Mouse (Mus musculus) naive thymus-derived CD4-positive, alpha-beta T cell, adult 2 months (primary cell): Measurements from ENCODE around the gene Sema3f.

Source experiments
- DNase-seq: peaks from one replicate; pipeline ENCODE4 v3.0.0-alpha.2; 2011; ENCODE audit warnings: low read depth

Sema3f gene

DNA sequence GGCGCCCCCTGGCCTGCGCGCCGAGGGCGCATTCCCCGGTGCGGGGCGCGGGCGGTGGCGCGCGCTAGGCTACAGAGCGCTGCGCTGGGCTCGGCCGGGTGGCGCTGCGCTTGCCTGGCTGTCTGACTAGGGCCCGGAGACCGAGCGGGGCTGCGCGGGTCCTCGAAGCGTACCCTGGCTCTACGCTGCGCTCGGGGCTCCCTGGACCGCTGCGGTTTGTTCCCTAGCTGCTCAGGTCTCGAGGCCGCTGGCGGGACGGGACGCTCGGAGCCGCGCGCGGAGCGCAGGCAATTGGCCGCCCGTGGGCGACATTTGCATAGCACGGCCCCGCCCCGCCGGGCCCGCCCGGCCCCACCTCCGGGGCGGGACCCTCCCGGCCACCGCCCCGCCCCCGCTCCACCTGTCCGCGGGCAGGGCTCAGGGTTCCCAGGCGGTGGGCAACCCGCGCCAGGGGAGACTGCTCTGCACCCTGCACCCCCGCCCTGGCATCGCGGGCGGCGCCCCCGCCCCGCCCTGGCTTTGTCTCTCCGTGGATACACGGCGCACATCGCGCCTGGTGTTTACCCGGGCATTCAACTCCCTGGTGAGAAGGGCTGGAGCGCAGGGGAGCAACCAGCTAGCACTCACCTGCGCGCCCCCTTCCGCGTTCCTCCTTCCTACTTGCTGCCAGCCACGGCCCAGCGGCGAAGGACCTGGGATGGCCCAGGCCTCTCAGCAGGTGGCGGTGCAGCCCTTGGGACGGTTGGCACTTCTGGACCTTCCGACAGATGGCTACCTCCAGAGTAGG, at the start of gene Sema3f:
TSS of gene Sema3f (minus strand) at position 779 of the 787 bp plus-strand sequence.
- DNase-seq: peak; percentile 83

DNA sequence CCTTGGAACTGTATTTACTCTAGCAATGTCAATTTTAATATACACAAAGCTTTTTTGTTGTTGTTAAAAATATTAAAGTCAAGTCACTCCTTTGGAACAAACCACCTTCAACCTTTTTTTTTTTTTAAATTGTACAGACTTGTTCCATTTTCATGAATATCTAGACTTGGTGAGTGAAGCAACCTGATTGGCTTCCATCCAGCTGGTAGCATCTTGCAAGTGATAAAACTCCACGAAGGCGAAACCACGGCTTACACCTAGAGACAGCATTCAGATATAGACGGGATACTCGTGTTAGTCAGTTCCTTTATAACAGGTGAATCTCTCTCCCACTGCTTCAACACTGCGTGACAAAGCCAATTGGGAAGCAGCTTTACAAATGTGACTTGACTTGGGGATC, 49.3 kb upstream of the Sema3f start:
- DNase-seq: no peak

DNA sequence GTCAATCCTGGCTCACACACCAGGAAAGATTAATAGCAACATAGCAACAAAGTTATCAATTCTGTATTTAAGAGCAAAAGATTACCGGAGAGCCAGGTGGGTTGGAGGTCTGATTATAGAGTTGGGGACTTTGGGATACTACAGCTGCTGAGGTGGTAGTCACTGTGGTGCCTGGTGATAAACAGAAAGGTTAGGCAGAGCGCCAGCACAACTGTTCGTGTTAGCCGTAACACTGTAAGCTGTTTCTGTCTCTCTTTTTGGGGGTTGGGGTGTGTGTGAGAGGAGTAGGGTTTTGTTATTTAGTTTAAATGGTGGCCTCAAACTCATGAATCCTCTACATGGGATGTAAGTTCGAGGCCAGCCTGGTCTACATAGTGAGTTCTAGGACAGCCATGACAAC, 40.1 kb upstream of the Sema3f start:
- DNase-seq: no peak

DNA sequence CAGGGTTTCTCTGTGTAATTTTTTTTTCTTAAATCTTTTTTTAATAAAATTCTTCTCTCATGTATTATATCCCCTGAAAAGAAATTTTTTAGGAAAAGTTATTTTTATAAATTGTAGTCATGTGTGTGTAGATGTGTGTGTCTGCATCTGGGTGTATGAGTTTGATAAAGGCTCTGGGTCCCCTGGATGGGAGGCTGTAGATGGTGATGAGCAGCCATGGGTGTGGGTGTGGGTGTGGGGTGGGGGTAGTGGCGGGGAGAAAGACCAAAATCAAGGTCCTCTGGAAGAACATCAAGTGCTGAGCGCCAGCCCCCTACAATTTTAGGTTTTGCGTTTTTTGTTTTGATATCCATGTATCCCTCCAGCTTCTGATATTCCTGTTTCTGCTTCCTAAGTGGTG, 37.8 kb upstream of the Sema3f start:
- DNase-seq: no peak

DNA sequence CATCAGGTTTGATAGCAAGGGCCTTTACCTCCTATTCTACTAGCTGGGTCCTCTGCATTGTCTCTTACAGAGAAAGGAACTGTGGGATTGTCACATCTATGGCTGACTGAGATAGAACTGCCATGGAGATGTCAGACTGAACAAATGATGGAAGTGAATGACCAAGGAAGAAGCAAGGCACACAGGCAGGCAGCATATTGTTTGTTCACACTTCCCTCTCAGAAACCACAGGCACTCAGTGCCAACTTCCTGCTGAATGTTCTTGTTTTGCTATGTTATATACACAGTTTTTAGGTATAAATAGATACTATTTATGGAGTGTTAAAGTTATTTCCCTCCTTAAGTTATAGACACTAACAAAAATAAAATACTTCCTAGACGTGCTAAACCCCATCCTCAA, 37.0 kb upstream of the Sema3f start:
- no peak for DNase-seq

DNA sequence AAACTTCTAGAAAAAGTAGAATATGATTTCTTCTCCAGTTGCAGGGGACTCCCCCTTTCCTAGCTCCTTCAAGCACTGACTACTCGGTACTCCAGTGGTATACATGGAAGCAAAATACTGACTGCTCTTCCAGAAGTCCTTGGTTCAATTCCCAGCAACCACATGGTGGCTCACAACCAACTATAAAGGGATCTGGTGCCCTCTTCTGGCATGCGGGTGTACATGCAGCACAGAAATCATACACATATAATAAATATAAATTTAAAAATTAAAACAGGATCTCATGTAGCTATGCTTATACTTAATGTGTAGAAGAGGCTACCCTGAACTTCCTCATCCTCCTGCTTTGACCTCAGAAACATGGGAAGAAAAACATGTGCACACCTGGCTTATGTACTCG, 36.4 kb upstream of the Sema3f start:
- no peak for DNase-seq

DNA sequence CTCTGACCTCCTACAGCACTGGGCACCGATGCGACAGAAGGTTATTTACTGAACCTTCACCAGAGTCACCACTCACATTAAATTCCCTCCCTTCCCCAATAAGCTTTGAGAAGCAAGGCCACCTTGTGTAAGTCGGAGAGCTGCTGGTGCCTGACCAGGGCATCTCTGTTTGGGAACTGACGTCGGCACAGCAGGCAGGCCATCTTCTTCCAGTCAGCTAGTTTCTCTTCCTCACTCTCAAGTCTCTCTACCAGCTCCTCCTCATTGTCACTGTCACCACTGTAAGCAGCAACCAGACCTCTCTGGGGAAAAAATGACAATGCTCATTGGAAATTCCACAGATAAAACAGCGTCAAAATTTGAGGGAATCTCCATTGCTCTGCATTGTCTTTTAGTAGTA, 33.8 kb upstream of the Sema3f start:
- DNase-seq: no peak

DNA sequence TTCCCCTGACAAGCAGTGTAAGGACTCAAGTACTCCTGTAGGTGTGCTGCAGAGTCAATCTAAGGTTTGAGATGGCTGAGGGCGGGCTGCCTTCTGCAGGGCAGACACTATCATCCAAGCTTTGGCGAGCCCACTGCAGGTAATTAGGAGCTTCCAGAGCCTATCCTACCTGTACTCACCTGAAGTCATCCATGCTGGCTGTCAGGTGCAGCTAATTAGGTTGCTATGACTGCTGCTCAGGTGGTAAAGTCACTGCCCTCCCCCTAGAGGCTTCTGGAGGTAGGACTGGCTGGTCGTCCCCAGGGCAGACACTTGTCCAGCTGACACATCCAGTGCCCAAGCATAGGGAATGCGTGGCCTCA, 28.5 kb upstream of the Sema3f start:
- DNase-seq: peak; percentile 64

DNA sequence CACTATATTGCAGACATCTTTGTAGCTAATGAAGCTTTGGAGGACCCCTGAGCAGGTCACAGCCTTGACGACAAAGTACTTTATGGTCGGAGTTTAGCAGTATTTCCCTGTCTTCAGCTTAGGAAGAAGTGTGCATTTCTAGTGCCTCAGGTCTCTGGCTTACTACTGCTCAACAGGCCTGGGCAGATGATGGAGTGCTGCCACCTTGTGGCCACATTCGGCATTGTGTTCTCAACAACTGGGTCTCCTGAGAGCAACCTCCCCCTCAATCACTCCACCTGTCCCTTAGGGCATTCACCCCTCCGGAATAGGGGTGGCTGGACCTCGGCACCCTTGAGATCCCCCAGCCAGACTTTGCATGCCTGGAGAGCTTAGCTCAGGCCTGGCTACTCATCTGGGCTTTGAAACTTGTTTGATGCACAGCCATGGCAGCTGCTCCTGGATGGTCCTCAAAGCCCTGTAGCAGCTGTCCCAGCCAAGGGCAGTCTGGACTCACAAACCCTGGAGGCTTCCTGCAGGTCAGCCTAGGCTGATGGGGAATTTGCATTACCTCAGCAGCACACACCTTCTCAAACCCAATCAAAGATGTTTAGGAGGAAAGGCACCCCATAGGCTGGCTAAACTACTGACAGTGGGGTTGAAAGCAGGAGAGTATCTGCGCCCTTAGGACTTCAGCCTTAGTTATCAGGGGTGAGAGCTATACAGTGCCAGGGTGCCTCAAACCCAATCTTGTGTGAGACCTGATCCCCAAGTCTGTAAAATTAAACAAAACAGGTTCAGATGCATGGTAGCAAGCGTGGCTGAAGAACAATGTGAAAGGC, 28.0 kb upstream of the Sema3f start:
- peak; percentile 93 for DNase-seq

DNA sequence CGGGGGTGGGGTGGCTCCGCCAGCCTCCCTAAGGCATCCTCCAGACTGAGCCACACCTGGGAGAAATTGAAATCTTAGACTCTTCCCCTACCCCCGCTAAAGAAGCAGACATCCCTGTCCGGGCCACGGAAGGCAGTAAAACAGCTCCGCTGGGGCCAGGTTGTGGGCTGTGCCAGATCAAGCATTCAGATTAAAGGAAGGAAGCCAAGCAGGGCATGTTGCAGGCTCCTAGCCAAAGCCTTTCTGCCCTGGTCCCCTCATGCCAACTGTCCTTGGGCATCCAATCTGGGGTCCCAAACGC, 25.9 kb upstream of the Sema3f start:
- DNase-seq: peak; percentile 75

DNA sequence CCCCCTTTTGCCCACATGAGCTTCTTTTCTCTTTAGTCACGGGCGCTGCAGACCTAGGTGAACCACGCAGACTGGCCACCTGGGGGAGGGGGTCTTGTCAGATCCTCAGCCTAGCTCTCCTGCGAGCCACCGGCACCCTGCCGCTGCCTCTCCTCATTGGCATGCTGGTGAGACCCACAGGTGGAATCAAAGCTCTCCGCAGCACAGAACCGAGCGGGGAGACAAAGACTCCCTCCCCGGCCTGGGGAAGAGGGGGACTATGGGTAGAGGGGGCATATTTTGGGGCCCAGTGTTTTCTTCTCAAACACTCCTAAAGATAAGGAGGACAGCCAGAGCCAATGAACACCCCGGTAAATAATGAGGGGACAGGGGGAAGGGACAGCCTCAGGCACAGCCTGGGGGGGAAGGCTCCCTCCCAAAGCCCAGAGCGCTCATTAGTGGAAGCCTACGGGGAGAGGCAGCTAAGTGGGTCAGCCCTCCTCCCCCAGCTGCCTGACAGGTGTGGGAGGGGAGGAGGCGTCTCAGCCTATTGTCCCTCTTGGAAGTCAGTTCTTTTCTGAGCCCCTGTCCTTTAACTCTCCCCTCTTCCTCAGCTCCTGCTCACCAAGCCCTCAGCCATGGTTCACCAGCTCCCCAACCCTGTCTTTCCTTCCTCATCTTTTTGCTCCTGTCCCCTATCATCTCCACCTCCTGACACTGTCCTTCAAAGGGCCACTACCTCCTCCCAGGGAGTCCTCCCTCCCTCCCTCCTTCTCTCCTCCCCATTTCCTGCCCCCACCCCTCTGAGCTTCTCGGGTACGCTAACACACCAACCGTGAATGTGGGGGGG, 25.3 kb upstream of the Sema3f start:
- peak; percentile 34 for DNase-seq

DNA sequence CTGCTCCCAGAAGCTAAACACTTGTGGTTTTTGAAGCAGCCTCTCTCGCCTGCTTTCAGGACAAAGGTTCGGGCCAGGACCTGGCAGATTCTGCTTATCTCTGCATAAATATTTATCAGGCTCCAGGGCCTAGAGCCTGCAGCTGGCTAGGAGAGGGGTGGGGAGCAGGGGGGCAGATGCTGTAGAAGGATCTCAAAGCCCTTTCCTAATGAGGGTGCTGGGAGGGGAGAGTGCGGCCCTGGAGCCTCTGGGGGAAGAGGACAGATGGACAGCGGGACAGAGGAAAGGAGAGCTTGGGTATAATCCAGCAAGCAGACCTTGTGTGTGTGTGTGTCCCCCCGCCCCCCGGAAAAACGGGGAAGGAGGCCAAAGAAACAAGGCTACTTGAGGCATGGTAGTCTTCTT, 24.3 kb upstream of the Sema3f start:
- no peak for DNase-seq

DNA sequence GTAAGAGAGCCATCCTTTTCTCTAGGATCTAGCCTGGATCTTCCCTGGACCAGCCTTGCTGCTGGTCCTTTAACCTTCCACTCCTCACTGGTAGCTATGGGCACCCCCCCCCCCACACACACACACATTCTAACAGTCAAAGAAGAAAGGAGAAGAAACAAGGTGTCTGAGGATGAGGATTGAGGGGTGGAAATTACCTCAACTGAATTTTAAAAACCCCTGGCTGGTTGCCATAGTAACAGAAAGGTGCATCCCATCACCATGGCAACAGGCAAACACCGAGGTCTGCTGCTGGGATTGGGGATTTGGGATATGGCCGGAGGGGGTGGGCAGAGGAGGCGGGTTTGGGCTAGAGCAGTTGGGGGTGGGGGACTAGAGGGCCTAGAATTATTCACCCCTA, 19.4 kb upstream of the Sema3f start:
- no peak for DNase-seq

DNA sequence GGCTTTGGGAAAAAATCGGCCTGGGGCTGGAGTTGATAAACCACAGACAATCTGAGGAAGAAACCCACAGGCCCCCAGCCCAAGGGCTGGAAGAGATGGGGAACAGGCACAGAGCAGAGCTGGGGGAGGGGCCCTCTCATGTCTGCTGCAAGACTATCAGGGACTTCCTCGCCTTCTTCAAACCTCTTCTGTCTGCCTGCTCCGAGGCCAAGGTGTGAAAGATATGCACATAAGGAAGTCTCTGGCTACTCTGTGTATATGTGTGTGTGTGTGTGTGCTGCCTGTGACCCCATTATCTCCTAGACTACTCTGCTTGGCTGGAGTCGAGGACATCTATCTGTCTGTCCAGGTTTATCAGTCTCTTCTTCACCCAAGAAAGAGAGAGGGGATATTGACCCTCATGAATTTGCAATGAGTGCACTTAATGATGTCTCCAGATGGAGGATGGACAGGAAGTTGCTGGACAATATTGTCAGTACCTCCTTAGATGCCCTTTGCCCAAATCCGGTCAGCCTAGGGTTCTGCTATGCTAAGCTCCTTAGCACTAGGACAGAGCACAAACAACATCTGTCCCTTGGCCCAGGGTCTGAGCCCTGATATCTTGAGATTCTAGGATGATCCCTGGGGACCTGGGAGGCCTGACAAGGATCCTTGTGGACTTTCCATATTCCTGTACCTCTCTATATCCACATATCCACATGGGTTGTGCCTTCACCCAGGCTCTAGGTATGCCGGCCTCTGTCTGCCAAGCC, 18.8 kb upstream of the Sema3f start:
- no peak for DNase-seq

DNA sequence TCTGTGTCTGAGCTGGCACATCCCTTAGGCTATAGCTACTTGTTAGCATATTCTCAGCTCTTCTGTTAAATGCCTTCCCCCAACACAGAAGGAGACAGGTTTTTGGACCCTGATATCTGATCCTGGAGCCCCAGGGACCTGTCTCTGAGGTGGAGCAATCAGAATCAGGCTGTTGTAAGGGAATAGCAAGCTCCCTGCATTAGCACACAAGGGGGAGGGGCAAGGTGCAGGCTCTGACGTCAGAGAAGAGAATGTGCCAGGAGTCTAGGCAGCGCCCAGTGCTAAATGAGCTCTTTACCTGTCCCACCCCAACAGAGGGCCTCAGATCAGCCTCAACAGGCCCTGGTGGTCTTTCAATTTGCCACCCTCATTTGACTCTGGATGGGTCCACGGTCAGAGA, 16.8 kb upstream of the Sema3f start:
- no peak for DNase-seq

DNA sequence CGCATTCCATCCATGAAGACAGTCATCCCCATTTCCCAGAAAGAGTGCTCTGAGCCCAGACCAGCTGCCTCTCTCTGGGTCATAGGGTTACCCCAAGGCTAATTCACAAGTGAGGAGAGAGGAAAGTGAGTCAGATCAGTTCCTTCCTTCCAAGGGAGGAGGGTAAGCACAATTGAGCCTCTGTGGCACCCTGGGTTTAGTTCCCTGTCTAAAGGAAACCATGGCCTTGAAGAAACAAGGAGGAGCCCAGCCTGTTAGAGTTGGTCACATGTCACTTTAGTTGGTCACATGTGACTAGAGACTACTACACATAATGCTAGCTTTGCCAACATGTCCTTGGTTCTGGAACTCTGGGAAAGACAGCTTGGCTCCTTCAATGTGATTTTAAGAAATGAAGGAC, 14.5 kb upstream of the Sema3f start:
- no peak for DNase-seq

DNA sequence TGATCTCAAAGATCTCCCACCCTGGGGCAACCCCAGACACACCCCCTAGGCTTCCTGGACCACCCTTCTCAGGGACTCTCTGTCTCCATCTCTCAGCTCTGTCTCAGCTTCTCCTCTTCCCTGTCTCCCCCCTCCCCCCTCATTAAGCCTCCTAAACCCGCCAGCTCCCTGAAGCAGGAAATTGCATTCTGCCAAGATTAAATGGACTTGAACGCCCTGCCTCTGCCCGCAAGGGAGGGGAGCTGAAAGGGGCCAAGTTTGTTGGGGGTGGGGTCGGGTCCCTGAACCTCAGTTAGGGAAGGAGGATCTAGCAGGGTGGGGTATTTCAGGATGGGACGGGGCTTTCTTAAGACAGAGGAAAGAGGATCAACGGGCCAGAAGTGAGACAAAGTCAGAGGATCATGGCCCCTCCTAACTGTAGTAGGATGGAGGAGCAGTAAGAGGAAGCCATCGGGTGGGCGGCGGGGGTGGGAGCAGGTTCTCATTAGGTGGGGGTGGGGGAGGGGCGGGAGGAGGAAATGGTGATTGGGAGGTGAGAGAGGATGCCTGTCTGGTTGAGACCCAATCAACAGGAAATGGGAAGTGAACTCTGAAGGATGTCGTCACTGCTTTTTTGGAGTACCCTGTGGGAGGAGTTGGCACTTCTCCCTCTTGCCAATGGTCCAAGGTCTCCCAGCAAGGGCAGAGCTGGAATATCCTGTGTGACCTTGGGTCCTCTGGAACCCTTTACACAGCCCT, 13.7 kb upstream of the Sema3f start:
- peak; percentile 55 for DNase-seq

DNA sequence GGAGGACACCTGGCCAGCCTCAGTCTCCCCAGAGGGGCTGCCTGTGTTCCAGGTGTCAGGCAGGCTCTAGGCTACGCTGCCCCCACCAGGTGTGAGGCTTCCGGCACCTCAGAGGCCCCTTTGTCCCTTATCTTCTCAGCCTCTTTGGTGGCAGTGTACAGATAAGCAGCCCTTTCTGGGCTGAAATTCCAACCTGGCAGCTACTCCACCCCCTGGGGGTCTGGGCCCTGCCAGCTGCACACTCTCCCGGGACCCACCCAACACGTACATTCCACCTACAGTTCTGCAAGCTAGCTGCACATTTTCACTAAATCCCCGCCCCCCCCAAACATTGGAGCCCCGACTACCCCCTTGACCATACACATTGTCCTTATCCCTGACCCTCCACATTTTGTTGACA, 13.0 kb upstream of the Sema3f start:
- no peak for DNase-seq

DNA sequence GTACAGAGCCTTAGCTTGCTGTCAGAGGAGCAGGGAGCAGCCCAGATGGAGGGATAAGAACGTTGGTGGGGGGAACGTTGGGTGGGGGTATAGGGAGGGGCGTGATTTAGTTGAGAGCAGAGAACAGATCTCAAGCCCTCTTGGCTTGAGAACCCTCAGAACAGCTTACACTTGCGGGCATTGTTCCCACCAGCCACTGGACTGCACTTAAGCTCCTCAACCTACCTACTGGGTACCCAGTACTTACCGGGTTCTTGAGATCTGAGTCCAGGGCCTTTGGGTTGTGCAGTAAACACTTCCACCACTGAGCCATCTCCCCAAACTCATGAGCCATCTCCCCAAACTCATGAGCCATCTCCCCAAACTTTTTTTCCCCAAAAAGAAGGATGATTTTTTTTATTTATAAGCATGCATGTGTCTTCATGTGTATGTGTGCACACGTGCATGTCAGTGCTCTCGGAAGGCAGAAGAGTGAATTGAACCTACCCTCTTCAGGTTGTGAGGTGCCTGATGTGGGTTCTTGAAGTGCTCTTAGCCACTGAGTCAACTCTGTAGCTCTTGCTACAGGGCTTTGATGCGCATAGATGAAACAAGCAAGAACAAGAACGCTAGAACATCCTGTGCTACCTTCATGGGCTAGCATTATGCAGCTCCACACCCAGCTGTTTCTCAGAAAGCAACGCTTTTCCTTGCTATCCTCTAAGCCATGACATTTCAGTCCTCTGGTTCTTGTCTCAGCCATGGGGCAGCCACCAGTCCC, 8.7 kb upstream of the Sema3f start:
- DNase-seq: peak; percentile 81

DNA sequence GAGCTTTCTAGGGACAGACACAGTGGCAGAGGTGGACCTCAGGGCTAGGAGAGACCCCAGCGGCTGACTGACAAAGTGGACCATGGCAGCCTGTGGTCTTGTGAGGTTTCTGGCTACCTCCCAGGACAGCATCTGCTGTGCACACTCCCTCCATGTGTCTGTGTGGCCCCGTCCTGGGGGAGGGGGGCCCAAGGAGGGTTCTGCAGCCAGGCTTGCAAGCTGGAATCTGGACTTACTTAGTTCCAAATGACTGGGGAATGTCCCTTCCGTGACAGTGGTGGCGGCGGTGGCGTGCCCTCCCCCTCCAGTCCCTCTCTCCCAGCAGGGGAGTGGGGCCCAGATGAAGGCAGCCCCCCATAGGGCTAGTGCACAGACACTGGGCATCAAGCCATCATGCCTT, 6.7 kb upstream of the Sema3f start:
- no peak for DNase-seq

DNA sequence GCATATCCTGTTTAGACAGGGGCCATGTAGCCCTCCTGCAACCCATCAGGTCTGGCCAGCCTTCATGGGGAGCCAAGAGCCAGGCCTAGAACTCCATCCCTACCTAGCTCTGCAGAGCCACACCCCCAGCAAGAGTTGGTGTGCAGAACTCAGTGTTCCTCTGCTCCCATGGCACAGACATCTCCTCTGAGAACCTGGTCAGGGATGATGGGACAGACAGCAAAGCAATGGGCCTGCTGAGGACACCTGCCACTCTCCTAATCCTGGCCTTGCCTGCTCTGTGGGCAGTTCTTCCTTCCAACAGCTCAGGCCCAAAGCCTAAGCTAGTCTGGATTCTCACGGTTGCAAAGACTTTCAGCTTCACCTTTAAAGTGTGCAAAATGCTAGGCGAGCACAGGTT, 5.4 kb upstream of the Sema3f start:
- DNase-seq: no peak
